Mouse (Mus musculus): ENCODE data around the gene Frmd4b.
"Not testable (repeated sequence)": the region's sequence is repeated elsewhere in the genome, so short reads cannot be mapped to it uniquely, and the experiment has no call there.

The Frmd4b gene

DNA sequence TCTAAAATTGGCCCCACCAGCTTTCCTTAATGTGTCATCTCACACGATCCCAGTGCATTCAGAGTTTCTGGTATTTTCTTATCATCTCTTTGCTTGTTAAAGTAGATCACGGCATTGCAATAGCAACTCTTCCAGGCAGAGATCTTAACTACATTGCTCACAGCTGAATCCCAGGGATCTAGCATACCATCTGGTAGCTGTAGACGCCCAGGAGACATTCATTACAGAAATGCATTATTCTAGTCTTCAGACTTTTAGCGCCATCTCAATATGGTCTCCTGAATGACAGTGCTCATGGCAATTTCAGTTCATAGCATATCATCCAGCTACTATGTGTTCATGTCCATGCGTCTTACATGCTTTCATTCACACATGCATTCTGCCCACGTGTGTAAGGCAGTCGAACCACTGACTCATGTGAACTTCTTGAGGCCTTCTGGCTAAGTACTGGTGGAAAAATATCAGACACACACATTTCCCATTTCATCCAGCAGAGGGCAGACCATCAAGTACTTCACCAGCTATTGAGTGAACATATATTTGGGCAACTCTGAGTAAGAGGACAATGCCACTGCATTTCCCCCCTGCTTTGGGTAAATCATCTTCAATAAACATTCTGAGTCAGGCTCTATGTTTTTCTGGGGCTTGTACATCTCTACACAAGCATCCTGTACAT, 197.4 kb downstream of the Frmd4b start:
- peak; percentile 61 to 80 for DNase-seq (ENCODE audit: low read depth in 2 of 2, low spot score in 2 of 2)

GRCm38 (mm10) chr6:97416972-97417554, 200.3 kb downstream of the Frmd4b start:
- DNase-seq (ENCODE audit: low read depth in 2 of 2, low spot score in 2 of 2) = peak; percentile 17 to 45

DNA sequence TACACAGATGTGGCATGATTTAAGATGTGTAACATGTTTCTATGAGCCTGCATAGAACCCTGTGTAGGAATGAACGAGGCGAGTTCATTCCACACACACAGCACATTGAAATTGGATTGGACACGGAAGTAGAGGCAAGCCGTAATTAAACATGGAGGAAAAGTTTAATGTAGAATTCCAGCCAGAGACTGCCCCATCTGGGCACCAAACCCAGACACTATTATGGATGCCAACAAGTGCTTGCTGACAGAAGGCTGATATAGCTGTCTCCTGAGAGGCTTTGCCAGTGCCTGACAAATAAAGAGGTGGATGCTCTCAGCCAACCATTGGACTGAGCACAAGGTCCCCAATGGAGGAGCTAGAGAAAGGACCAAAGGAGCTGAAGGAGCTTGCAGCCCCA, 201.8 kb downstream of the Frmd4b start:
- not testable (repeated sequence) for DNase-seq (ENCODE audit: low read depth in 2 of 2, low spot score in 2 of 2)

- no peak for DNase-seq (ENCODE audit: low read depth in 2 of 2, low spot score in 2 of 2)
Observed at GRCm38 (mm10) chr6:97413453-97413852, 203.9 kb downstream of the Frmd4b start.

- no peak for DNase-seq (ENCODE audit: low read depth in 2 of 2, low spot score in 2 of 2)
Observed at GRCm38 (mm10) chr6:97412403-97412802, 204.9 kb downstream of the Frmd4b start.

DNA sequence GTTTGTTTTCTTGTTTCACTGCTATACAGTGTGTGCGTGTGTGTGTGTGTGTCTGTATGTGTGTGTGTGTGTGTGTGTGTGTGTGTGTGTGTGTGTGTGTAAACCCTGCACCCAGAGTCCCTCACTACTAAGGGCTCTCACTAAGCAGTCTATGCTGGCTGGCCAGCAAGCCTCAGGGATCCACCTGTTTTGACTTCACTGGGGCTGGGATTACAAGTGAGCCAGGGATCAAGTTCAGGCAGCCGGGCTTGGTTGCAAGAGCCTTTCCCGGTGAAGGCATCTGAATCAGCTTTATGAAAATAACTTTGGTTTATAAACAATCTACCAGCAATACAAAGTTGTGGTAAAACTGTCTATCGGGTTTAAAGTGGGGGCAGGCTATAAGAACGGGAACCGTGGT, 206.0 kb downstream of the Frmd4b start:
- no peak for DNase-seq (ENCODE audit: low read depth in 2 of 2, low spot score in 2 of 2)

GRCm38 (mm10) chr6:97409467-97410239, 207.7 kb downstream of the Frmd4b start:
- no peak for DNase-seq (ENCODE audit: low read depth in 2 of 2, low spot score in 2 of 2)

GRCm38 (mm10) chr6:97407914-97408313, 209.4 kb downstream of the Frmd4b start:
- no peak for DNase-seq (ENCODE audit: low read depth in 2 of 2, low spot score in 2 of 2)

DNA sequence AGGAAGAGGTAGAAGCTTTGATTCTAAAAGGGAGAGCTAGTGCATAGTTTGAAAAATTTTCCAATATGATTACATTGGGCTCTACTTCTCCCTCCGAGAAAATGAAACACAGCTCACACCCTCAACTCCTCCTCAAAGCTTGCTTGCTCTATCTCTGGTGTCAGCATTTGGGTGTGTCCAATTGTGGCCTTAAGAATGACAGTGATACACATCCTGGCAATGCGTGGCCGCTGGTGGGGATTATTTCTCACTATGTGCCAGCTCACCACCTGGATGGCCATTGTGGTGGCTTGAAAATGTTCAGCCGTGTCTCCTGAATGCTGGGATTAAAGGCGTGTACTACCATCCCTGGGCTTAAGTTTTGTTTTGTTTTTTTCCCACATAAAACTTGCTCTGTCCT, 209.9 kb downstream of the Frmd4b start:
- DNase-seq (ENCODE audit: low read depth in 2 of 2, low spot score in 2 of 2) = no peak

- DNase-seq (ENCODE audit: low read depth in 2 of 2, low spot score in 2 of 2) = no peak
Observed at GRCm38 (mm10) chr6:97405311-97405710, 212.0 kb downstream of the Frmd4b start.

- no peak for DNase-seq (ENCODE audit: low read depth in 2 of 2, low spot score in 2 of 2)
Observed at GRCm38 (mm10) chr6:97402822-97403472, 214.4 kb downstream of the Frmd4b start.

DNA sequence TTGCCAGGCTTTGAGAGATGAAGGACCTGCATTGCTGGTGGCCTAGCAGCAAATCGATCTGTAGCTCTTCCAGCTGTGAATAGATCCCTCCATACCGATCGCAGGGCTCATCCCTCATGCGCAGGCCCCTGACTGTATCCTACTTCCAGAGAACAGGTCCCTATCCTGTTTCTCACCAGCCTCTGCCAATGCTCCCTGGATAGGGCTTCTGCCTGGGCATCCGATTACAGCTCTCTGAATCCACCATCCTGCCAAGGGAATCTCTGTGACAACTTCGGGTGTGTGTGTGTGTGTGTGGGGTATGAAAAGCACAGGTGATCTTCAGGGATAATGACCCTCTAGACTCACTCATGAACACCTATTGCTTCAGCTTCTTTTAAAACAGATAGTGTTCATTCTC, 216.9 kb downstream of the Frmd4b start:
- no peak for DNase-seq (ENCODE audit: low read depth in 2 of 2, low spot score in 2 of 2)

DNA sequence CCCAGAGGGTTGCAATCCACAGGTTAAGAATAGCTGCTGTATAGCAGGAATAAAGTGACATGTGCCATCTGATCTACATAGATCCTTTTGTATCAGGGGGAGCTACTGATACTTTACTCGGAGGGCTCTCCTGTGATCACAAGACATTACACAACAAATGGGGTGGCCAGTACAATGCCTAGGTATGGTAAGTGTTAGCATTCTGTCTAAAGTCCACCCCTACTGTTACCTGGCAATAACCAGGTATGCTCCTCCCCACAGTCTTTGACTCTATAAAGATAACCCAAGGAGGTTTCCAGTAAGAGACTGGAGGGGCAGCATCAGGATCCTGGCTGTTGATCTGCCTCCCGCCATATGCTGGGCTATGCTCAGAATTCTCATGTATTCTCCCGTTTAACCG, 219.4 kb downstream of the Frmd4b start:
- DNase-seq (ENCODE audit: low read depth in 2 of 2, low spot score in 2 of 2) = no peak

GRCm38 (mm10) chr6:97396957-97397354, 220.4 kb downstream of the Frmd4b start:
- DNase-seq (ENCODE audit: low read depth in 2 of 2, low spot score in 2 of 2) = no peak

DNA sequence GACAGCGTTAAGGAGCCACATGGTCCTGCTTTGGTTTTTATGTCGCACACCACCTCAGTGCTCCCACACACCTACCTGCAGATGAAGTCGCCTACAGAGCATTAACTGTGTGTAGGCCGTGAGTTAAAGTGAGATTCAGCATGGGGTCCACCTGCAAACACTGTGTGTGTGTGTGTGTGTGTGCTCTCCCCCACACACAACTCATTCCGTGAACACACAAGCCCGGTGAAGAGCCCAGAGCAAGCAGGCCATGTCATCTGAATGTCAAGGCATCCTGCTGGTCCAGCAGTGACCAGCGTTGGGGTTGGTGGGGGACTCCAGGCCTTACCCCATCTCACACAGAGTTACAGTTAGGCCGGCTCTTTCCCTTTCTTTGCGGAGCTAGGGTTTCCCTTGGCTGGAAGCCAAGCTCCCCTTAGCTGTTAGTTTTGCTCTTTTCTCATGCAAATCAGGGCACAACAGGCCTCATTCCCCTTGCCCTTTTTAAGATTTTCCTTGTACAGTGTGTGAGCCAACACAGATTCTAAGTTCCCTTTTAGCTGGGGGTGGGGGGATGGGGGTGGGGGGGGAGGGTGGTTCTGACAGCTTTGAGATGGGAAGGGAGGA, 220.9 kb downstream of the Frmd4b start:
- no peak for DNase-seq (ENCODE audit: low read depth in 2 of 2, low spot score in 2 of 2)

DNA sequence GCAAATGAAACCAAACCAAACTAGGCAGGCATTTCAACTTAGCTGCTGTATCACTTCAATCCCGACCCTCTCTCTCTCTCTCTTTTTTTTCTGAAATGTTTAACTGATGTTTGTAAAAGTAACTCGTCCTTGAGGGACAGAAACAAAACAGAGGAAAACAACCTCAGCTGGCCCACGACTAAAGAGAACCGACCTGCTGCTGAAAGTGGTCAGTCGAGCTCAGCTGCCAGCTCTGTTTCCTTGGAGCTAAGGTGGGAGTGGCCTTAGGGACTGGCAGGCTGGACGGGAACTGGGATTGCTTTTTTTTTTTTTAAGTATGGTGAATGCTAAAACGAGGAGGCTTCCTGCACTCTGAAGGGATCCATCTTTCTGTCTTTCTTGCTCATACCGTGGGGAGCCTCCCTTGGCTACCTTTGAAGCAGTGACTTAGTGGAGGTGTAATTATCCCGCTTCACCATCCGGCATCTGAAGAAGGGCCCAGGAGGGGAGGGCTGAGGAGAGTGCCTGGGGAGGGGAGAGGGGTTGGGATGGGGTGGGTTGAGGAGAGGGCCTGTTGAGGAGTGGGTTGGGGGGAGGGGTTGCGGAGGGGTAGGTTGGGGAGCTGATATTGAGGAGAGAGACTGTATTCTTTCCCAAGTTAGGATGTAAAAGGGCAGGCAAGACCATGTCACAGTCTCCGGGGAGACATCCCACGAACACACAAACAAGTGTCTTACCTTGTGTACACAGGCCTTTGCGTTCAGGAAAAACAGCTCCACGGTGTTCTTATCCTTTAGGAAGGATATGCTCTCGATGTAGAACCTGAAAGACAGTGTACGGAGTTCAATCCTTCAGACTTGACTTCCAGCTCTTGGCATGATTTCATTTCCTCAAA, 221.6 kb downstream of the Frmd4b start:
- no peak for DNase-seq (ENCODE audit: low read depth in 2 of 2, low spot score in 2 of 2)

GRCm38 (mm10) chr6:97394473-97395075, 222.8 kb downstream of the Frmd4b start:
- peak; percentile 12 to 21 for DNase-seq (ENCODE audit: low read depth in 2 of 2, low spot score in 2 of 2)

- DNase-seq (ENCODE audit: low read depth in 2 of 2, low spot score in 2 of 2) = no peak
Observed at GRCm38 (mm10) chr6:97392912-97393311, 224.4 kb downstream of the Frmd4b start.

DNA sequence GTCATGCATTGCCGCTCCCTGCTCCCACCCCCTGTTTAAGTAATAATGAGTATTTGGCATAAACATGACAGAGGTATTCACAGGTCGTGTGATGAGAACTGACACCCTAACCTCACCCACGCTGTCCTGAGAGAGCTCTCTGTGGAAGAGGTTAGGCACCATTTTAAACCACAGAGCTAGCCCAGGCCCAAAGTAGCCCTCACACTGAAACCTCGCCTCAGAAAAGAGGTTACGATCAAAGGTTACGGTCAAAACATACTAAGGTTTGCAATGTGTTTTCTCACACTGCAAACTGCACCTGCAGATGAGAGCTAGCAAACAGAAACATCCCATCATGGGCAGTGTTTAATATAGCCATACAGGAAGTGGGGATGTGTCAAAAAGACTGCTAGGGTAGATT, 230.0 kb downstream of the Frmd4b start:
- DNase-seq (ENCODE audit: low read depth in 2 of 2, low spot score in 2 of 2) = no peak

DNA sequence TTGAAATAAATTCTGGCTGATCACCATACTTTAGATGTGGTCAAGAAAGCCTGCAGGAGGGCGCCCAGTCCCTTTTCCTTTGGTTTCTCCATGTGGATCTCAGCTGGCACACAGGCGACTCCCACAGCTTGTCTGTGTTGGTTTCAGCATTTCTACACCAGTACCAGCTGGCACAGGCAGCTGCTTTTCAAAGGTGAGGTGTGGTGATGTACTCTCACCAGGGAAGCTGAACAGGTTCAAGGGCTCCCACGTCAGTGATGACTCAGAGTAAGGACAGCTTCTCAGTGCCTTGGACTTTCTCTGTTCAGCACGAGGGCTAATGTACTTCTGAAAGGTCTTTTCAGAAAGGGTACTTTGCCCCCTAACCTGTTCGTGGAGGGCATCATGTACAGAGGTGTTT, 232.4 kb downstream of the Frmd4b start:
- no peak for DNase-seq (ENCODE audit: low read depth in 2 of 2, low spot score in 2 of 2)
